Mouse (Mus musculus) bone marrow, adult 2 months (tissue): ENCODE measurements around the gene Glrx3.

Experiments used
- CTCF ChIP-seq: fragments of 200-500 bp; IDR thresholded peaks from 2 replicates; pipeline ENCODE4 v1.5.1; 2011; ENCODE audit warnings: low read length, control low read depth; ENCODE audit not compliant: control insufficient read depth, insufficient read depth
- POLR2A ChIP-seq: fragments of 200-500 bp; IDR thresholded peaks from 2 replicates; pipeline ENCODE4 v1.6.1; 2011; ENCODE audit warnings: low read depth, mild to moderate bottlenecking, control low read depth, low read length, borderline replicate concordance; ENCODE audit not compliant: control insufficient read depth

DNA sequence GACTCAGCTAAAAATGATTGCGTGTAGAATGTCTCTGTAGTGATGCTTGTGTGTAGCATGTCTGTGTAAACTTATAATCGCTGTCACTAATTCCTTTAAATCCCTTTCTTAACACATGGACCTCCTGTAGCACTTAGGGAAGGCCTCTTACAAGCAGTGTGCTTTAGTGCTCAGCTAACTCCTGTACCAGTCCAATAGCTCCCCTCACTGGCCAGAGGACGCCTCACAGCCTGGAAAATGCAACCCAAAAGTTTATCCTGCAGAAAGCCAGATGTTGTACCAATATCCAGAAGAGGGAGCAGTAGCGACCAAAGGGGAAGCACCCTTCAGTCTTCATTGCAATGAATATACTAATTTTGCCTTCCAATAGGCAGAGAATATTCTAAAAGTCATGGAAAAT, 30.8 kb downstream of the Glrx3 start:
- TF ChIP-seq POLR2A (no peak), CTCF (peak; percentile 56)
